Mouse (Mus musculus) frontal cortex, postnatal 25 days (tissue): ENCODE measurements around the gene Jam3.
"Not testable (repeated sequence)": the region's sequence is repeated elsewhere in the genome, so short reads cannot be mapped to it uniquely, and the experiment has no call there.

ENCODE experiments used
- DNase-seq, 2 experiments: peaks; one replicate each; pipeline ENCODE4 v3.0.0; 2022; ENCODE audit warnings: low spot score in 2 of 2

Jam3 gene

DNA sequence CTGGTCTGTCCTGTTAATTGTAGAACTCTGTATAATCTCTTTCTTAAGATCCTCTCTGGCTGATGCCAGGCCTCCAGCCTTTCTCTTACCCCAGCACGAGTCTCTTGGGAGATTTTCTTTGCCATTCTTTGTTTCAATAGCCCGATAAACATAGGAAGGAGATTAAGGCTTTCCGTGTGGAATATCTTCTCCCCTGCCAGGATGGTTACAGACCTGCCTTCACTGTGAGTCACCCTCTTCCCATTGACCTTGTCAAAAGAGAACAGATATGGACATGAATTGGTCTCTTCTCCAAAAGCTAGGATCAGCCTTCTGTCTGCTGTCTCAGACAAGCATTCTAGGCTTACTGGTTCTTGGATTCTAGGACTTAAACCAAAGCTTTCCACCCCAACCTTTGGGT is 15.5 kb upstream of the Jam3 start:
- no peak for DNase-seq

- DNase-seq: no peak
These were observed 11.8 kb upstream of the Jam3 start for GRCm38 (mm10) chr9:27166981-27167380.

- DNase-seq: no peak
These were observed 10.4 kb upstream of the Jam3 start for GRCm38 (mm10) chr9:27165596-27165995.

GRCm38 (mm10) chr9:27164957-27165356 is 9.7 kb upstream of the Jam3 start:
- DNase-seq: no peak

DNA sequence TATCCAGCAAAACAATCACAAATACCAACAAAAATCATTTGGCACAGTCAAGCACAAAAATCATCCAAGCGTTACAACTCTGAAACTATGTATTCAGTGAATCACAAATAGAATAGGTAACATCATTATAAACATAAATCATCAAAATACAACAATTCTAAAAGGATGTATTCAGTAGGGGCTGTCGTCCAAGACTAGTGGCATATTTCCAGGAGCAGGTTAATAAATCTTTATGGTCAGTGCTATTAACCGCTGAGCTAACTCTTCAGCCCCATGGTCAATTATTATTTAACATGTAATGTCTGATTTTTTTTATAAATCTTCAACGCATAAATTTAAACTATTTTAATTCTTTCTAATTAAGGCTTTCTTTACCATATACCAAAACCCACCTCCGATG is 8.4 kb upstream of the Jam3 start:
- not testable (repeated sequence) for DNase-seq

- DNase-seq: no peak
These were observed 1.4 kb downstream of the Jam3 start for GRCm38 (mm10) chr9:27153861-27154260.

- DNase-seq: no peak
These were observed 5.4 kb downstream of the Jam3 start for GRCm38 (mm10) chr9:27149836-27150235.

- no peak for DNase-seq
These were observed 6.4 kb downstream of the Jam3 start for GRCm38 (mm10) chr9:27148631-27149471.

DNA sequence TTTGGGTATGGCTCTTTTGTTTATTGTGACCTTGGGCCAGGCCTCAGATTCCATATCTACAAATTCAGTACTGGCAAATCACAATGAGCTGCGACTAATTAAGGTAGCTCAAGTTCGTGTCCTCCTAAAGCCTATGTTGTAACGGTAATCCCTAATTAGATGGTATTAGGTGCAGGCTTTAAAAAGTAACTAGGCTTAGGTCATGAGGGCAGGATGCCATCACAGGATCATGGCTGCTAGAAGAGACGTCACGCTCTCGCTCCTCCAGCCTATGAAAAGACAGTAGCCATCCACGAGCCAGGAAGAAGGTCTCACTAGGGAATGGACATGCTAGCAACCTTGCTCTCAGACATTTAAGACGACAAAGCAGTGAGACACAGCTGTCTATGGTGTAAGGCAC is 7.3 kb downstream of the Jam3 start:
- no peak for DNase-seq

DNA sequence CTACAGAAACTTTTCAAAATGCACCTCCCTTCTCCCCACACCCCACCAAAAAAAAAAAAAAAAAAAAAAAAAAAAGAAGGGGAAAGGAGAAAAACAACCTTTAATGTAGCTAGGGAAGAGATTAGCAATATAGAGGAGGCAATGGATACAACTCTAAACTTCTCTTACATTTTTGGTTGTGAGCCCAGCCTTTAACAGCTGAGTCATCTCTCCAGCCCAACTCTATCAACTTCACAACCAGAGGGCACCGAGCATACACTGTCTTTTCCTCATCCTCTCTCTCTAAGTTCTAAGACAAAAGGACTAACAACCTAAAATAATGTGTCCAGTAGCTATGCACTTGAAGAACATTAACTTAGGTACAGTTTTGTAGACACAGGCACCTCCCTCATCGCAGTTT is 8.4 kb downstream of the Jam3 start:
- no peak for DNase-seq

DNA sequence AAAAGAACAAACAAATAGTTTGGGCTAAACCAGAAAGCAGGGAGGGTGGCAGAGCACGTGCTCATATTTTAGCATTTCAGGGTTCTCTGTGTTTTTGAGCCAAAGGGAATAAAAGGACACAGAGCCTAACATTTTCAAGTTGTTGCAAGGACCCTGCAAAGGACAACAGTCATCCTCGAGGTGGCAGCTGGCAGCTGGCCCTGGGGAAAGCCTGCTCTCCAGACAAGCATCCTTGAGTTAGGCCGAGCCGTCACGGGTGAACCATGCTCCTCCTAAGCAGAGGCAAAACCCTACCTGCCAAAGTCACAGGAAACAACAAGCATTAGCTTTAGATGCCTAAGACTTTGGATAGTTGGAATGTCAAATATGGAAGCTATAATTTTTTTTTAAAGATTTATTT is 10.2 kb downstream of the Jam3 start:
- no peak for DNase-seq

DNA sequence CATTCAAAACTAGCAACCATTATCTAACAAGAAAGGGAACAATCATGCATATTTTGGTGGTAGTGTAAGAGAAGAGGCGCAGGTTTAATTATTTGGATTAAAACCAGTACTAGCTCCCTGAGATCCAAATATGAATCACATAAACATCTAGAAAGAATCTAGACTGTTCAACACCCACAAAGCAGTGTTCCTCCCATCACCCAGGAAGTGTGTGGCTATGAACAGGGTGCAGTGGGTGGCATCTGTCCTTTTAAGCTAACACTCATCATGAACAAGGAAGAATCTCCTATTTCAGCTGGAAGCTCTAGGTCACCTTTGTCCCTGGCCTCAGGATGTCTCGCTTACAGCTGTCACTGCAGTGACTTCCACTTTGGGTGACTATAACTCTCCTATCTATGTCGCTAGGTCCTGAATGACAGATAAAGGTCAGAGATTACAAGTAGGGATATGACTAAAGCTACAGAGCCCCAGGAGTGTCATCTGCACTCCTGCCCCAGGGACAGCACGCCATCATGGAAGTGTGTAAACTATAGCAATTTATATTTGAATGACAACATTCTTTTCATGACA is 10.9 kb downstream of the Jam3 start:
- no peak for DNase-seq

DNA sequence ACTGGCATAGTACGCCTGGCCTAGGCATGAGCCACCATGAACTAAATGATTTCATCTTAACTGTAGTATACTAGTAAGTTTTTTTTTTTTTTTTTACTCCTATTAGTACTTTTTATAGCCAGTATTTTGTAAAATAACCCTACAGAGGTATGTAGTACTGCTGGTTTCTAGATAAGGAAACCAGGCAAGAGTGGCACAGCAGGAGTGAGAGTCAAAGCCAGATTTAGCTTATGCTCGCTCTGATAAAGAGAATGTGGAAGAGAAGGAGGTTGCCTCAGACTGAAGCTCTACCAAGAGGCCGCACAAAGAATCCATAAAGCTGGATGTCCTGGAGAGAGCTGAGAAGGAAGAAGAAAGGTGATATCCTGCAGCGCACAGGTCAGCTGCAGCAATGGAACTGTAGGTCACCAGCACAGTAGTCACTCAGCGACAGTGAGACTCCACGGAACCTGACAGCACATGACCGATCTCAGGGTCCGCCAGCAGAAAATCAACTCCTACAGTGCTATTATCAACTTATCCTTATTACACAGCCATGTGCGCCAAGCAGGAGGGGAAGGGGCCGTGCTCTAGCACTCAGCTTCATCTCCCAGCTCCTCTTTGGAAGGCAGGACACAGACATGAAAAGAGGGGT is 14.7 kb downstream of the Jam3 start:
- no peak for DNase-seq

DNA sequence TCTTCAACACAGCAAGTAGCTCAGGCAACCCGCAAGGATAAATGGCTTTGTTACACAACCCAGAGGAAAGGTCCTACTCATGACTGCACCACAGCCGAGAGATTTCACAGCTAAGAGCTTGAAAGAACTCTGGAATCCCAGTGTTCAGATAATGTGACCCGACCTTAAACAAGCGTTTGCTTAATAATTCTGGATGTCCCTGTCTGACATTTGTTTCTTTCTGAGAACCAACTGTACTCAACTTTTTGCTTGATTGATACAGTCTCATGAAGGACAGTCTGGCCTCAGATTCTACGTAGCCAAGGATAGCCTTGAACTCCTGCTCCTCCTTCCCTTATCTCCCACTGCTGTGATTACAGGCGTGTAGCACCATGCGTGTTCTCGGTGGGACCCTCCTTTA is 18.6 kb downstream of the Jam3 start:
- no peak for DNase-seq

- no peak for DNase-seq
These were observed 19.8 kb downstream of the Jam3 start for GRCm38 (mm10) chr9:27135372-27135771.

GRCm38 (mm10) chr9:27134410-27134809 is 20.8 kb downstream of the Jam3 start:
- DNase-seq: peak in 1 of 2 experiments; percentile 40

GRCm38 (mm10) chr9:27128629-27129028 is 26.6 kb downstream of the Jam3 start:
- no peak for DNase-seq

GRCm38 (mm10) chr9:27126543-27126942 is 28.7 kb downstream of the Jam3 start:
- DNase-seq: no peak

GRCm38 (mm10) chr9:27125450-27125849 is 29.8 kb downstream of the Jam3 start:
- no peak for DNase-seq

DNA sequence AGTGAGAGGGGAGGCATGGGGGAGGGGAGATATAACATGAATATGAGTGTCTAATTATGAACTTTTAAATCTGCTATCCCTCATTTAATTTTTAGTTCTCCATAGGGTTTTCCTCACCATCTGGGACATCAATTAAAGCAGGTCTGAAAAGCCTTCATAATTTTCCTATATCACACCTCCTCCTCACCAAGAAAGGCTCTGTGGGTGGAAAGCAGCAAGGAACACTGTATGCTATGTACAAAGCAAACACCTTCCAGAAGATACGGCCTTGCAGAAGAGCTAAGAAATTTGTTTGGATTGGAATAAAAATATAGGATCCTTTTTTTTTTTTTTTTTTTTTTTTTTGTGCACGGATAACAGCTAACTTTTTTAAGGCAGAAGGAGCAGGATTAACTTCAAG is 31.3 kb downstream of the Jam3 start:
- no peak for DNase-seq

- DNase-seq: no peak
These were observed 32.3 kb downstream of the Jam3 start for GRCm38 (mm10) chr9:27122963-27123362.

- no peak for DNase-seq
These were observed 33.1 kb downstream of the Jam3 start for GRCm38 (mm10) chr9:27122076-27122475.

DNA sequence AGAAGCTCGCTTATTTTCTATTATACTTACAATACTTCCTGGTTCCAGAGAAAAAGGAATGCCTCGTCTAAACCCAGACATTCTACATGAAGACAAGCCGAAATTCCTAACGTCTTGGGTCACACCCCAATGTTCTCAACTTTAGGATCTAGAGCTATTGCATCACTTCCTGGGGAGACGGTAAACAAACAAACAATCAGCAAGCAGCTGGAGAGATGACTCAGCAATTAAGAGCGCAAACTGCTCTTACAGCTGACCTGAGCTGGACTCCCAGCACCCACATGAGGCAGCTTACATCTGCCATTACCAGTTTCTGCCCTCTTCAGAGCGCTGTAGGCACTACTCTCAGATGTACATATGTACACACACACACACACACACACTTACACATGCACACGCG is 34.0 kb downstream of the Jam3 start:
- DNase-seq: no peak
